Mouse (Mus musculus): ENCODE results near the gene Myt1l.

DNA sequence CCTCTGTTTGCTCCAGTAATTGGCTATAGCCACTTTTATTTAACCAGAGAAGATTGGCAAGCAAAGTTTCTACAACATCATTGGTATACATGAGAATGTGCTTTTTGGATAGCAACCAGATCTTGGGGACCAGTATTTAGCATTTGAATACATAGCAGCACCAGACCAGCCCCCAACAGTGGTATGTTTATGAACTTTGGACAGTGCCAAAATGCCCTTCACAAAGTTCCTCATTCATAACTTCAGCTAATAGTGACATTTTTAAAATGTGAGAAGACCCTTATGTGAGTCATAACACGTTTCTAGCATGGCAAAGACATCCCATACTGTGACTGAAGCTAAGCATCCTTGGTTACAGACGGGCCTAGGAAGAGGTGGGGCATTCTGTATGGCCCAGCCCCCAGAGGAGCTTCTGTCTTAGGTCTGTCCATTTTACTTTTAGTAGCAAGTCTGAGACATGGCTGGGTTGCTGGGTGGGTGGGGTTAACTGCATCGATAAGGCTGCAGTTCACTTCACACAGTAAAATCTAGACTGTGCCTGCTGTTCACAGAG lies 369.4 kb downstream of the Myt1l start:
- no peak for TF ChIP-seq CTCF (conservative IDR thresholded peaks at IDR 0.05; ENCODE audit: low read length)
- no peak for TF ChIP-seq POU5F1 (IDR thresholded peaks at IDR 0.05; ENCODE audit: borderline replicate concordance, low read length)

All from E14TG2a.4 (cell line).